Mouse (Mus musculus) C2C12 (cell line): ENCODE measurements at regions not wholly inside any gene's neighbourhood (a gene's known extent, or its start where the extent isn't known, plus 50 kb on each side); places are given as distances from the start of the nearest gene placed in this dataset.

Source experiments
- CEBPB ChIP-seq: IDR thresholded peaks from one replicate; pipeline ENCODE4 v1.6.1; 2011; ENCODE audit warnings: low read depth, mild to moderate bottlenecking, control low read depth, moderate library complexity
- CTCF ChIP-seq: IDR thresholded peaks from one replicate; pipeline ENCODE4 v1.5.1; 2011; ENCODE audit not compliant: control insufficient read depth, insufficient read depth, insufficient read length

DNA sequence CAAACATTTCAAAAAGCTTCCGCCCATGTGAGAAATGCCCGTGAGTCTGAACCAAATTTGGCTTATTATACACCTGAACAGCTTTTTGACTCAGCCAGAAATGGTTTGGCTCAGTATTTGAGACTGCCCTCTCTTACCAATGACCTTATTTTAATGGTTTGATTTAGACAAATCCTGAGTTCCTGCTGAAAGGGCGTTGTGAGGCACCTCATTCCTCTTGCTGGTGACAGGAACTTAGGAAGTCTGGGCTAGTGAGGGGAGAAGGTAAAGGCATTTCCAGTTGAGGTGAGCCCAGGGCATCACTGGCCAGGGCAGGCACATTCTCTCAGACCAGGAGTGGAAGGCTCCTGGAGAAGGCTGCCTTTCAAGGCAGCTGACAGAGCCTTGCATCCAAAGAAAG, 396.1 kb downstream of the Hs3st3b1 start:
- no peak for TF ChIP-seq CTCF
- no peak for TF ChIP-seq CEBPB
